Mouse (Mus musculus) kidney, embryonic 15.5 days (tissue): Measurements from ENCODE around the gene Acaa1b. TPM values are rescaled to one million over a fixed set of nuclear protein-coding genes. Genes with fewer than 3 reads are reported as not detected.

Experiments
- ATAC-seq: fragments of 200-750 bp; cut with Nextera tagmentation; replicated peaks from 2 replicates; pipeline ENCODE4 v1.8.0; 2017; ENCODE audit warnings: moderate TSS enrichment; ENCODE audit not compliant: low FRiP score
- H3K27ac ChIP-seq: fragments of 300-500 bp; sonication (generic); 2 replicates; pipeline ENCODE4 v1.5.1; 2015; ENCODE audit warnings: mild to moderate bottlenecking, inconsistent platforms
- H3K27me3 ChIP-seq: fragments of 300-500 bp; sonication (generic); 2 replicates; pipeline ENCODE4 v1.6.1; 2015; ENCODE audit warnings: inconsistent platforms
- H3K36me3 ChIP-seq: fragments of 300-500 bp; sonication (generic); 2 replicates; pipeline ENCODE4 v1.6.1; 2015; ENCODE audit warnings: inconsistent platforms
- H3K4me1 ChIP-seq: fragments of 300-500 bp; sonication (generic); 2 replicates; pipeline ENCODE4 v1.6.1; 2015; ENCODE audit warnings: inconsistent platforms
- H3K4me2 ChIP-seq: fragments of 300-500 bp; sonication (generic); 2 replicates; pipeline ENCODE4 v1.6.1; 2015; ENCODE audit warnings: moderate library complexity, mild to moderate bottlenecking, inconsistent platforms
- H3K4me3 ChIP-seq: fragments of 300-500 bp; sonication (generic); replicated peaks from 2 replicates; pipeline ENCODE4 v1.5.1; 2015; ENCODE audit warnings: mild to moderate bottlenecking, inconsistent platforms
- H3K9ac ChIP-seq: fragments of 300-500 bp; sonication (generic); 2 replicates; pipeline ENCODE4 v1.6.1; 2015; ENCODE audit warnings: mild to moderate bottlenecking, inconsistent platforms
- H3K9me3 ChIP-seq: fragments of 300-500 bp; sonication (generic); replicated peaks from 2 replicates; pipeline ENCODE4 v1.6.1; 2016; ENCODE audit warnings: inconsistent platforms
- WGBS: fragments of 180-500 bp; shearing (Covaris S2); methylation state at CpG from one replicate; pipeline ENCODE4 v1.1.7; 2015; ENCODE audit warnings: mixed read lengths; 5-methylcytosine and 5-hydroxymethylcytosine counted together
- polyA plus RNA-seq: library from polyadenylated mRNA; unstranded; fragments of >200 nt; fragmentation: Nextera tagmentation; extraction: Ambion mirVana; gene quantifications from 2 replicates; pipeline ENCODE4 v1.2.1, GENCODE M21; 2015

Acaa1b gene
- polyA plus RNA-seq, result 26.9 and 30.5 TPM in 2 replicates

GRCm38 (mm10) chr9:119156278-119157201, at the start of gene Acaa1b:
TSS of gene Acaa1b (minus strand) at chr9:119157093.
- H3K4me3 ChIP-seq, result peak within 1 kb of the TSS; percentile 60
- H3K27ac ChIP-seq, result peak within 1 kb of the TSS; percentile 27; the same call in 1 of the 2 replicates
- peaks cover 3% of the 10 kb centered on the region; the same call in 1 of the 2 replicates for H3K4me1 ChIP-seq
- peaks cover 3% of the 10 kb centered on the region; the same call in 1 of the 2 replicates for H3K27me3 ChIP-seq
- peak within 1 kb of the TSS; percentile 88 for H3K4me2 ChIP-seq
- H3K9ac ChIP-seq, result peak within 1 kb of the TSS; percentile 49; the same call in 1 of the 2 replicates
- H3K36me3 ChIP-seq, result no peaks in the 10 kb centered on the region
- peak; percentile 90 for ATAC-seq
- H3K9me3 ChIP-seq, result no peaks in the 10 kb centered on the region
- under 1% methylated on average over 64 of the region's 65 CpGs for WGBS

DNA sequence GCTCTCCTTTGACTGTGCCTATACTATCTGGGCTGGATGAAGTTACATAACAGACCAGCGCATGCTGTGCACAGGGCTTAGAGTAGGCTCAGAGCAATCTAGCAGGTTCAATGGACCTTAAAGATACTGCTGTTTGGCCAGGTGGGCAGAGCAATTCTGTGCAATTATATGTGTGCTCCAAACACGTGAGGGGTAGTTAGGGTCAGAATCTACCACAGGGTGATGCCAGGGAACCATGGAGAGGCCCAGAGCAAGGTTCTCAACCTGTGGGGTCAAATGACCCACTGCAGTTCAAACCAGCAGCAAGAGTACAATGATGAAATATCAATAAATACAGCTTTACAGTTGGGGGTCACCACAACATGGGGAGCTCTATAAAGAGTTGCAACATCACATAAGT, 49.8 kb upstream of the Acaa1b start:
- Histone ChIP-seq H3K4me2 (no peak overlapping the region), H3K4me3 (no peak overlapping the region), H3K9me3 (0 out of 2 replicates have a peak, but pooled peaks cover 4% of the 10 kb centered on the region), H3K4me1 (0 out of 2 replicates have a peak, but pooled peaks cover 3% of the 10 kb centered on the region), H3K36me3 (no peaks in the 10 kb centered on the region), H3K27me3 (no peaks in the 10 kb centered on the region), H3K9ac (no peak overlapping the region), H3K27ac (no peak overlapping the region)
- no peak for ATAC-seq
- WGBS, result 70% methylated on average over 2 of the region's 2 CpGs

DNA sequence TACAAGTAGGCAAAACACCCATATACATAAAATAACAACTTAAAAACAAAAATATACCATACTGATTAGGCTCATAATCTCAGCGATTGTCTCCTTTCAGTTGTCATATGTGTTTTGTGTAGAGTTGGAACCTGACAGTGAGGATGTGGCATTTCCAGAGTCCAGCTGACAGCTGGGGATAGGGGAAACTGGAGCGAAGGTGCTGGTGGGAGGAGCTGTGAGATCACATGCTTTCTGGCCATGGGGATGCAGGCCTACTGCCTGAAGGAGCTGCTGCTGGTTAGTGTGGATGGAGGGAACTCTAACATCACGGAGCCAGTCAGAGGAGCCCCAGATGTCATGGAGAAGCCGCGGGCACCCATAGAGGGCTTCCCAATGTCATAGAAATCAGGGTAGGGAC, 48.9 kb upstream of the Acaa1b start:
- H3K4me3 ChIP-seq, result no peak overlapping the region
- no peak overlapping the region for H3K27ac ChIP-seq
- ATAC-seq, result no peak
- no peaks in the 10 kb centered on the region for H3K36me3 ChIP-seq
- H3K27me3 ChIP-seq, result no peaks in the 10 kb centered on the region
- 0 out of 2 replicates have a peak, but pooled peaks cover 4% of the 10 kb centered on the region for H3K9me3 ChIP-seq
- H3K9ac ChIP-seq, result no peak overlapping the region
- no peak overlapping the region for H3K4me2 ChIP-seq
- 89% methylated on average over 5 of the region's 5 CpGs for WGBS
- 0 out of 2 replicates have a peak, but pooled peaks cover 3% of the 10 kb centered on the region for H3K4me1 ChIP-seq

GRCm38 (mm10) chr9:119203617-119204016, 46.7 kb upstream of the Acaa1b start:
- Histone ChIP-seq H3K4me2 (no peak overlapping the region), H3K27ac (no peak overlapping the region), H3K36me3 (no peaks in the 10 kb centered on the region), H3K9ac (no peak overlapping the region), H3K27me3 (no peaks in the 10 kb centered on the region), H3K4me1 (0 out of 2 replicates have a peak, but pooled peaks cover 10% of the 10 kb centered on the region), H3K4me3 (no peak overlapping the region), H3K9me3 (0 out of 2 replicates have a peak, but pooled peaks cover 4% of the 10 kb centered on the region)
- no peak for ATAC-seq
- WGBS, result 97% methylated on average over 9 of the region's 9 CpGs

- Histone ChIP-seq H3K4me1 (0 out of 2 replicates have a peak, but pooled peaks cover 7% of the 10 kb centered on the region), H3K9ac (no peak overlapping the region), H3K36me3 (no peaks in the 10 kb centered on the region), H3K27ac (no peak overlapping the region), H3K27me3 (no peaks in the 10 kb centered on the region), H3K4me2 (no peak overlapping the region), H3K9me3 (0 out of 2 replicates have a peak, but pooled peaks cover 4% of the 10 kb centered on the region), H3K4me3 (no peak overlapping the region)
- peak; percentile 58; the same call in 1 of the 2 replicates for ATAC-seq
- WGBS, result 81% methylated on average over 5 of the region's 5 CpGs
Observed at GRCm38 (mm10) chr9:119201653-119202052, 44.8 kb upstream of the Acaa1b start.

GRCm38 (mm10) chr9:119199151-119199861, 42.4 kb upstream of the Acaa1b start:
- peak overlapping the region; percentile 6 for H3K27ac ChIP-seq
- WGBS, result 72% methylated on average over 10 of the region's 10 CpGs
- no peaks in the 10 kb centered on the region for H3K9me3 ChIP-seq
- H3K4me2 ChIP-seq, result no peak overlapping the region
- no peaks in the 10 kb centered on the region for H3K27me3 ChIP-seq
- 0 out of 2 replicates have a peak, but pooled peaks cover 7% of the 10 kb centered on the region for H3K4me1 ChIP-seq
- H3K9ac ChIP-seq, result no peak overlapping the region
- H3K4me3 ChIP-seq, result no peak overlapping the region
- no peak for ATAC-seq
- H3K36me3 ChIP-seq, result no peaks in the 10 kb centered on the region

- Histone ChIP-seq H3K4me3 (no peak overlapping the region), H3K27ac (no peak overlapping the region), H3K9me3 (no peaks in the 10 kb centered on the region), H3K27me3 (no peaks in the 10 kb centered on the region), H3K9ac (no peak overlapping the region), H3K4me1 (no peaks in the 10 kb centered on the region), H3K4me2 (no peak overlapping the region), H3K36me3 (no peaks in the 10 kb centered on the region)
- peak; percentile 85 for ATAC-seq
- WGBS, result 33% methylated on average over 11 of the region's 11 CpGs
Observed at GRCm38 (mm10) chr9:119192202-119192990, 35.5 kb upstream of the Acaa1b start.

- no peaks in the 10 kb centered on the region for H3K27me3 ChIP-seq
- 29% methylated on average over 3 of the region's 3 CpGs for WGBS
- H3K4me2 ChIP-seq, result no peak overlapping the region
- no peak overlapping the region for H3K27ac ChIP-seq
- ATAC-seq, result no peak
- no peaks in the 10 kb centered on the region for H3K9me3 ChIP-seq
- H3K36me3 ChIP-seq, result no peaks in the 10 kb centered on the region
- H3K4me1 ChIP-seq, result peaks cover 10% of the 10 kb centered on the region; the same call in 1 of the 2 replicates
- H3K4me3 ChIP-seq, result no peak overlapping the region
- H3K9ac ChIP-seq, result no peak overlapping the region
Observed at GRCm38 (mm10) chr9:119181241-119181728, 24.4 kb upstream of the Acaa1b start.

- Histone ChIP-seq H3K4me3 (no peak overlapping the region), H3K4me1 (peaks cover 10% of the 10 kb centered on the region; the same call in 1 of the 2 replicates), H3K4me2 (no peak overlapping the region), H3K27ac (no peak overlapping the region), H3K27me3 (no peaks in the 10 kb centered on the region), H3K9me3 (no peaks in the 10 kb centered on the region), H3K9ac (no peak overlapping the region), H3K36me3 (no peaks in the 10 kb centered on the region)
- 85% methylated on average over 11 of the region's 11 CpGs for WGBS
- ATAC-seq, result no peak
Observed at GRCm38 (mm10) chr9:119179292-119179691, 22.4 kb upstream of the Acaa1b start.

DNA sequence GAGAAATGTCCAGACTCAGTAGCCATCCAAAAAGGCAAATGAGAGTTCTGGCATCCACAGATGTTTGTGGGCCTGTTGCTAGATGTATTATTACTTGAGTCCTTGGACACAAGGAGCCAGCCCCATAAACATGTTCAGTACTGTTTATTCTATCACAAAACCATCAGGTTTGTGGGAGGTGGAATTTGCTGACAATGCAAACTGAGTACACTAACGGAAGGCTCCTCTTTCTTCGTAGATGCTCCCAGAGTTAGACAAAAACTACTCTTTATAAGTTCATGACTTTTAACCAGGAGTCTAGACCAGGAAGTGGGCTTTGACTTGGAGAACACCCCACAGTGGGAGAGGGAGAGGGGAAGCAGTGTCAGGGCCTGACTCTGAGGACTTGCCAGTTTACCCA, 10.7 kb upstream of the Acaa1b start:
- H3K36me3 ChIP-seq, result no peaks in the 10 kb centered on the region
- no peaks in the 10 kb centered on the region for H3K9me3 ChIP-seq
- no peaks in the 10 kb centered on the region for H3K4me1 ChIP-seq
- H3K4me2 ChIP-seq, result no peak overlapping the region
- WGBS, result 81% methylated on average over 2 of the region's 2 CpGs
- no peak overlapping the region for H3K4me3 ChIP-seq
- H3K27ac ChIP-seq, result no peak overlapping the region
- ATAC-seq, result no peak
- H3K27me3 ChIP-seq, result no peaks in the 10 kb centered on the region
- no peak overlapping the region for H3K9ac ChIP-seq

GRCm38 (mm10) chr9:119165548-119165947, 8.7 kb upstream of the Acaa1b start:
- H3K9ac ChIP-seq, result no peak overlapping the region
- H3K36me3 ChIP-seq, result no peaks in the 10 kb centered on the region
- H3K4me1 ChIP-seq, result no peaks in the 10 kb centered on the region
- H3K27me3 ChIP-seq, result no peaks in the 10 kb centered on the region
- WGBS, result 90% methylated on average over 6 of the region's 6 CpGs
- no peak for ATAC-seq
- H3K4me2 ChIP-seq, result no peak overlapping the region
- no peak overlapping the region for H3K4me3 ChIP-seq
- no peaks in the 10 kb centered on the region for H3K9me3 ChIP-seq
- H3K27ac ChIP-seq, result no peak overlapping the region
